Mouse (Mus musculus): Measurements from ENCODE around the gene Sh3bgrl2.

Gene Sh3bgrl2

GRCm38 (mm10) chr9:83560670-83561069 is 12.5 kb downstream of the Sh3bgrl2 start:
- no peak for DNase-seq (ENCODE audit: low read depth, low spot score)

GRCm38 (mm10) chr9:83562889-83563288 is 14.8 kb downstream of the Sh3bgrl2 start:
- DNase-seq (ENCODE audit: low read depth, low spot score) = no peak

GRCm38 (mm10) chr9:83563808-83564549 is 15.9 kb downstream of the Sh3bgrl2 start:
- no peak for DNase-seq (ENCODE audit: low read depth, low spot score)

- DNase-seq (ENCODE audit: low read depth, low spot score) = no peak
Measured at GRCm38 (mm10) chr9:83564934-83565652, 17.0 kb downstream of the Sh3bgrl2 start.

- no peak for DNase-seq (ENCODE audit: low read depth, low spot score)
Measured at GRCm38 (mm10) chr9:83566141-83566540, 18.0 kb downstream of the Sh3bgrl2 start.

- no peak for DNase-seq (ENCODE audit: low read depth, low spot score)
Measured at GRCm38 (mm10) chr9:83568125-83568524, 20.0 kb downstream of the Sh3bgrl2 start.

GRCm38 (mm10) chr9:83568937-83569336 is 20.8 kb downstream of the Sh3bgrl2 start:
- DNase-seq (ENCODE audit: low read depth, low spot score) = no peak

- DNase-seq (ENCODE audit: low read depth, low spot score) = no peak
Measured at GRCm38 (mm10) chr9:83569898-83570297, 21.8 kb downstream of the Sh3bgrl2 start.

GRCm38 (mm10) chr9:83571315-83571714 is 23.2 kb downstream of the Sh3bgrl2 start:
- no peak for DNase-seq (ENCODE audit: low read depth, low spot score)

- DNase-seq (ENCODE audit: low read depth, low spot score) = no peak
Measured at GRCm38 (mm10) chr9:83572326-83572725, 24.2 kb downstream of the Sh3bgrl2 start.

- DNase-seq (ENCODE audit: low read depth, low spot score) = no peak
Measured at GRCm38 (mm10) chr9:83572870-83573269, 24.7 kb downstream of the Sh3bgrl2 start.

GRCm38 (mm10) chr9:83573588-83573987 is 25.5 kb downstream of the Sh3bgrl2 start:
- no peak for DNase-seq (ENCODE audit: low read depth, low spot score)

GRCm38 (mm10) chr9:83575403-83575802 is 27.3 kb downstream of the Sh3bgrl2 start:
- DNase-seq (ENCODE audit: low read depth, low spot score) = no peak

GRCm38 (mm10) chr9:83576018-83576688 is 28.0 kb downstream of the Sh3bgrl2 start:
- no peak for DNase-seq (ENCODE audit: low read depth, low spot score)

GRCm38 (mm10) chr9:83576689-83577057 is 28.5 kb downstream of the Sh3bgrl2 start:
- peak; percentile 24 for DNase-seq (ENCODE audit: low read depth, low spot score)

- DNase-seq (ENCODE audit: low read depth, low spot score) = no peak
Measured at GRCm38 (mm10) chr9:83577260-83577659, 29.1 kb downstream of the Sh3bgrl2 start.

- no peak for DNase-seq (ENCODE audit: low read depth, low spot score)
Measured at GRCm38 (mm10) chr9:83579049-83579448, 30.9 kb downstream of the Sh3bgrl2 start.

- no peak for DNase-seq (ENCODE audit: low read depth, low spot score)
Measured at GRCm38 (mm10) chr9:83582748-83583147, 34.6 kb downstream of the Sh3bgrl2 start.

GRCm38 (mm10) chr9:83586316-83587050 is 38.4 kb downstream of the Sh3bgrl2 start:
- no peak for DNase-seq (ENCODE audit: low read depth, low spot score)

- DNase-seq (ENCODE audit: low read depth, low spot score) = no peak
Measured at GRCm38 (mm10) chr9:83587116-83587515, 39.0 kb downstream of the Sh3bgrl2 start.

GRCm38 (mm10) chr9:83589063-83589462 is 40.9 kb downstream of the Sh3bgrl2 start:
- DNase-seq (ENCODE audit: low read depth, low spot score) = no peak

All from embryo, embryonic 11.5 days (tissue).